Mouse (Mus musculus) lung, embryonic 14.5 days (tissue): Measurements from ENCODE around the gene Creb5. TPM values are rescaled to one million over a fixed set of nuclear protein-coding genes. Genes with fewer than 3 reads are reported as not detected.

Experiments used
- ATAC-seq: fragments of 200-750 bp; cut with Nextera tagmentation; 2 replicates; pipeline ENCODE4 v1.8.0; 2017; ENCODE audit warnings: mild to moderate bottlenecking, moderate TSS enrichment, moderate library complexity; ENCODE audit not compliant: insufficient read depth
- DNase-seq: peaks from one replicate; pipeline ENCODE4 v3.0.0-alpha.2; 2015
- H3K27ac ChIP-seq: fragments of 300-500 bp; sonication (generic); 2 replicates; pipeline ENCODE4 v1.5.1; 2014; ENCODE audit warnings: low read depth, mild to moderate bottlenecking, moderate library complexity
- H3K27me3 ChIP-seq: fragments of 300-500 bp; sonication (generic); 2 replicates; pipeline ENCODE4 v1.6.1; 2014; ENCODE audit warnings: low read length, control low read depth; ENCODE audit not compliant: insufficient read depth
- H3K36me3 ChIP-seq: fragments of 300-500 bp; sonication (generic); 2 replicates; pipeline ENCODE4 v1.6.1; 2014; ENCODE audit warnings: control low read depth; ENCODE audit not compliant: insufficient read depth
- H3K4me1 ChIP-seq: fragments of 300-500 bp; sonication (generic); 2 replicates; pipeline ENCODE4 v1.6.1; 2014; ENCODE audit warnings: antibody characterized with exemption, control low read depth; ENCODE audit not compliant: insufficient read depth
- H3K4me2 ChIP-seq: fragments of 300-500 bp; sonication (generic); 2 replicates; pipeline ENCODE4 v1.6.1; 2014; ENCODE audit warnings: mild to moderate bottlenecking
- H3K4me3 ChIP-seq: fragments of 300-500 bp; sonication (generic); 2 replicates; pipeline ENCODE4 v1.5.1; 2014; ENCODE audit warnings: low read depth, low read length
- H3K9ac ChIP-seq: fragments of 300-500 bp; sonication (generic); 2 replicates; pipeline ENCODE4 v1.6.1; 2014
- H3K9me3 ChIP-seq: fragments of 300-500 bp; sonication (generic); 2 replicates; pipeline ENCODE4 v1.6.1; 2016; ENCODE audit warnings: low read depth, low read length, control low read depth
- CTCF ChIP-seq: IDR thresholded peaks from 2 replicates; pipeline ENCODE4 v1.5.1; 2016; ENCODE audit warnings: antibody characterized with exemption, low read depth
- WGBS: fragments of 180-500 bp; shearing (Covaris S2); extraction: QIAGEN DNeasy Blood & Tissue Kit; methylation state at CpG from one replicate; pipeline ENCODE4 v1.1.7; 2014; 5-methylcytosine and 5-hydroxymethylcytosine counted together
- polyA plus RNA-seq: library from polyadenylated mRNA; unstranded; fragments of >200 nt; fragmentation: Nextera tagmentation; extraction: Ambion mirVana; gene quantifications from 2 replicates; pipeline ENCODE4 v1.2.1, GENCODE M21; 2014

The Creb5 gene
- polyA plus RNA-seq, 1 experiment from 2014 or later: 6.4 TPM

GRCm38 (mm10) chr6:53297851-53298250 lies 10.8 kb downstream of the Creb5 start:
- H3K4me2 ChIP-seq: no peak overlapping the region
- DNase-seq: no peak
- no peak for TF ChIP-seq CTCF
- H3K27ac ChIP-seq: no peak overlapping the region
- no peaks in the 10 kb centered on the region for H3K9me3 ChIP-seq
- 76% methylated on average over 5 of the region's 5 CpGs for WGBS
- H3K36me3 ChIP-seq: no peaks in the 10 kb centered on the region
- no peaks in the 10 kb centered on the region for H3K27me3 ChIP-seq
- ATAC-seq: no peak
- H3K4me3 ChIP-seq: no peak overlapping the region
- no peak overlapping the region for H3K9ac ChIP-seq
- H3K4me1 ChIP-seq: no peaks in the 10 kb centered on the region; the same call in 1 of the 2 replicates

- no peak overlapping the region for H3K4me2 ChIP-seq
- H3K4me3 ChIP-seq: no peak overlapping the region
- 61% methylated on average over 2 of the region's 2 CpGs for WGBS
- H3K9me3 ChIP-seq: no peaks in the 10 kb centered on the region
- H3K36me3 ChIP-seq: no peaks in the 10 kb centered on the region
- DNase-seq: no peak
- peaks cover 3% of the 10 kb centered on the region for H3K4me1 ChIP-seq
- H3K27ac ChIP-seq: no peak overlapping the region
- TF ChIP-seq CTCF: no peak
- H3K27me3 ChIP-seq: no peaks in the 10 kb centered on the region
- no peak overlapping the region for H3K9ac ChIP-seq
- ATAC-seq: no peak
Measured at GRCm38 (mm10) chr6:53304201-53304600, 17.1 kb downstream of the Creb5 start.

DNA sequence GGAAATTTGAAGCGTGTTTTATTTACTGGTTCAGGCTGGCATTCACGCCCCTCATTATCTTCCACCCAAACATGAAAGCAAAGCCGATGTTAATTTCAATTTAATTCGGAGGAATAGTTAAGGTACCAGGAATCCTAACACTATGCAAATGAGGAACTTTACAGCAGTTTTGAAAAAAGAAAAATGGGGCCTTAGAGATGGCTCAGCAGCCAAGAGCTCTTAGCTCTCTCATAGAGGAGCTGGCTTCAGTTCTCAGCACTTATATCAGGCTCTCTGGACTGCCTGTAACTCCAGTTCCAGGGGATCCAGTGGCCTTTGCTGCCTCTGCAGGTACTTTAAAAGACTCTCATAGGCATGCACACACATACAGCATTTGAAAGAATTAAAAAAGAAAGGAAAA lies 19.1 kb downstream of the Creb5 start:
- ATAC-seq: no peak
- no peak for TF ChIP-seq CTCF
- Histone ChIP-seq H3K4me3 (no peak overlapping the region), H3K9ac (no peak overlapping the region), H3K27ac (no peak overlapping the region), H3K4me2 (no peak overlapping the region), H3K4me1 (peaks cover 3% of the 10 kb centered on the region; the same call in 1 of the 2 replicates), H3K36me3 (no peaks in the 10 kb centered on the region), H3K9me3 (no peaks in the 10 kb centered on the region), H3K27me3 (no peaks in the 10 kb centered on the region)
- no peak for DNase-seq
- WGBS: 84% methylated on average over 4 of the region's 4 CpGs

- Histone ChIP-seq H3K4me1 (peaks cover 3% of the 10 kb centered on the region; the same call in 1 of the 2 replicates), H3K27me3 (no peaks in the 10 kb centered on the region), H3K27ac (no peak overlapping the region), H3K36me3 (no peaks in the 10 kb centered on the region), H3K9me3 (no peaks in the 10 kb centered on the region), H3K4me2 (no peak overlapping the region), H3K9ac (no peak overlapping the region), H3K4me3 (no peak overlapping the region)
- no peak for DNase-seq
- ATAC-seq: no peak
- 65% methylated on average over 5 of the region's 5 CpGs for WGBS
- TF ChIP-seq CTCF: no peak
Measured at GRCm38 (mm10) chr6:53306710-53307109, 19.6 kb downstream of the Creb5 start.

- Histone ChIP-seq H3K4me3 (no peak overlapping the region), H3K4me2 (no peak overlapping the region), H3K9ac (no peak overlapping the region), H3K27ac (no peak overlapping the region), H3K9me3 (no peaks in the 10 kb centered on the region), H3K27me3 (no peaks in the 10 kb centered on the region), H3K4me1 (peaks cover 3% of the 10 kb centered on the region; the same call in 1 of the 2 replicates), H3K36me3 (no peaks in the 10 kb centered on the region)
- WGBS: 15% methylated on average over 6 of the region's 6 CpGs
- no peak for TF ChIP-seq CTCF
- ATAC-seq (no peak), DNase-seq (peak; percentile 85)
Measured at GRCm38 (mm10) chr6:53308684-53309083, 21.6 kb downstream of the Creb5 start.

DNA sequence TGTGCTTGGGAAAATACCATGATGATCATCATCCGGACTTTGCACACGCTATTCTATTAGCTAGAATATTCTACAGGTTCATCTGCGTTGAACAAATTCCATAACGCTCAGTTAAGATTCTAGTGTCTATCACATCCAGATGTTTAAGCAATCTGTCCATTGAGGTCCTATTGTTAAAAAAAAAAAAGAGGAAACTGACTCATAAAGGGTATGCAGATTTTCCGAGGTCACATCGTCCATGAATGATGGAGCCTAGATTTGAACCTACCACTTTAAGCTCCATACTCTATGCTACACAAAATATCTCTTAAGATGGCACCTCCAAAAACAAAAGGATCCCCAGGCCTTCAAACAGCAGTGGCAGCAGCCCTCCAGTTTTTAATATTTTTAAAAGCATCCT lies 26.5 kb downstream of the Creb5 start:
- Histone ChIP-seq H3K27me3 (no peaks in the 10 kb centered on the region), H3K9me3 (no peaks in the 10 kb centered on the region), H3K4me2 (no peak overlapping the region), H3K36me3 (no peaks in the 10 kb centered on the region), H3K9ac (no peak overlapping the region), H3K4me3 (no peak overlapping the region), H3K4me1 (peaks cover 6% of the 10 kb centered on the region), H3K27ac (no peak overlapping the region)
- TF ChIP-seq CTCF: no peak
- DNase-seq (no peak), ATAC-seq (no peak)
- 83% methylated on average over 6 of the region's 6 CpGs for WGBS

DNA sequence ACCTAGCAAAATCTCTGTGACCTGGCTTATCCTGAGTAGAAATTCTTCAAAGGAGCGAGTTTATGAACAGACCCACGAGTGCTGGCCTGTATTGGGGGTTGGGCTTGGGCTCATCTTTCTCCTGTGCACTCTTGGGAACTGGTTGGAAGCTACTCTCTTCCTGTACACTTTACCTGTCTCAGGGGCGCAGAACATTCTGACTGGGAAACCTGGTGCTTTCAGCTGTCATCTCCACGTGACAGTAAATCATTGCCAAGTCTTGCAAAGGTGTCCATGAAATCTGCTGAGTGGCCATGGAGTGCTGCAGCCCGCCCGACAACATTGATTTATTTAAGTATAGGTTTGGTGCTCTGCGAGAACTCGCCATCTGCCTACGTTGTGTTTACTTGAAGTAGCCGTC lies 27.1 kb downstream of the Creb5 start:
- H3K4me1 ChIP-seq: peaks cover 2% of the 10 kb centered on the region; the same call in 1 of the 2 replicates
- H3K36me3 ChIP-seq: no peaks in the 10 kb centered on the region
- no peak for TF ChIP-seq CTCF
- no peak overlapping the region for H3K9ac ChIP-seq
- 25% methylated on average over 10 of the region's 10 CpGs for WGBS
- H3K9me3 ChIP-seq: no peaks in the 10 kb centered on the region
- H3K27me3 ChIP-seq: no peaks in the 10 kb centered on the region
- H3K4me2 ChIP-seq: no peak overlapping the region
- H3K27ac ChIP-seq: no peak overlapping the region
- ATAC-seq (no peak), DNase-seq (no peak)
- no peak overlapping the region for H3K4me3 ChIP-seq
